Mouse (Mus musculus) natural killer cell, adult 2 months (primary cell): ENCODE data around the gene Cnppd1.

ENCODE experiments used
- DNase-seq, 2 experiments: peaks; one replicate each; pipeline ENCODE4 v3.0.0; 2022; ENCODE audit warnings: low spot score in 2 of 2

The Cnppd1 gene

DNA sequence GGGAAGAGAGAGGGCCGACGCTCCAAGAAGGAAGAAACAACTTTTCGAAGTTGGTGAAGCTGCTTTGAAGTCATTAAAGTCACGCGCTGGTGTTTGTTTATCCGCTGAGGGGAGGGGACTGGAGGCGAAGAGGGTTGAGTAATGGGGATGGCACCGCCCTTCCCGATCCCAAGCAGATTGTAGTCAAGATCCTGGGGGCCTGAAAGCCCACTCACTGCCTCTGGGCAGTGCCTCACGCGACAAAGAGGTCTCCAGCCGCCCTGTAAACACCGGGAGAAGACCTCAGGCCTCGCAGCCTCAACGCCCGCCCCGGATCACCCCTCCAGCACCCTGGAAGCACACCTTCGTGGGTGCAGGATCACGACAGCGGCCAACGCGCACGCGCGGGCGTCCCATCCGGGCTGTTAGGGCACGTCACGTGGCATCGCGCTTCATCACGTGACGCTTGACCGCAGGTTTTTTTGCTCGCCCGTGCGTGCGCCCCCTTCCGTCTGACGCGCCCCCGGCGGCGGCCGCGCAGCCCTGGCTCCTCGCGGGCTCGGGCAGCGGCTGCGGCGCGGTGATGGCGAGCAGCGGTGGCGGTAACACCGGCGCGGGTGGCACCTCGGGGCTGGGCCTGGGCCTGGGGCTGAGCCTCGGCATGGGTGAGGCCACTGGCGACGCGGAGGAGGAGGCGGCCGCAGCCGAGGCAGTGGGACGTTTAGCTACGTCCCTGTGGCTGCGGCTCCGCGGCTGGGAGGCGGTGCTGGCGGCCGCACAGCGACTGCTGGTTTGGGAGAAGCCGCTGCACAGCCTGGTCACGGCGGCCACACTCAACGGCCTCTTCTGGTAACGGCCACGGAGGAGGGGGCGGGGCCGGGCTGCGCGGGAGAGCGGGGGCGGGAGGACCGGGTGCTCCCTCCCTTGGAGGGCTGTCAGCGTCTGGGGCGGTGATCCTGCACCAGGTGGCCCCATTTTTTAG, at the start of gene Cnppd1, which contains the start of gene Retreg2:
Gene Cnppd1 (minus strand): TSS at position 411 of the 961 bp plus-strand sequence.
Gene Retreg2 (plus strand): TSS at position 478 of the 961 bp plus-strand sequence.
- peak; percentile 93 to 96 for DNase-seq

DNA sequence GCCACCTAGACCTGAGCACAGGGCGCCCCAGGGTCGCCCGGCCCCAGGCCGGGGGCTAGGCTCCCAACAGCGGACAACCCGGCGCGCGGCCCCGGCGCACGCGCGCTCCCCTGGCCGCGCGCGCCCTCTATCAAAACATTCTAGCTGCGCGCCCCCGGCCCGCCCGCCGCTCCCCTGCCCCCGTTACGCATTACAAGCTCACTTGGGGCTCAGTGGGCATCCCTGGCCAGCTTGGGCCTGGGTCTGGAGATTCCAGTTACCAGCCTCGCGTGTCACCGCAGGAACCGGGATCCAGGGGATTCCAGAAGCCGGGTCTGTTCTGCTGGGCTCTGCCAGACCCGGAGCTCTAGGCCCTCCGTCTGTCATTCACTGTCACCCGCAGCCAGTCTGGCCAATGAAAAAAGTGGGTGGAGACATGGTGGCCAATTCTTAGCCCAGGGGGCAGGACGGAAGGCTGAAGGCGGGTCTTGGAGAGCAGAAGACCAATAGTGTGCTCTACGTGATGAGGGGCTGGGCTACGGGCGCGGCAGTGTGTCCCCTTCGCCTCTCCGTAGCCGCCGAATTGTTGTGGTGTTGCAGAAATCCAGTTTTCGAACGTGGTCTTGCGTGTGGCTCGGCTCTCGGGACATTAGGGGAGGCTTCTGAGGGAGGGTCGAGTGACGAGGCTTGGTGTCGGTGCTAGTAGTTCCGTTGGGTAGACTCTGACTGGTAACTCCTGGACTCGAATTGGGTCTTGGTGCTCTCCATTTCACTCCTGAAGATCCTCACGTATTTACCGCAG, 49.3 kb upstream of the Cnppd1 start, which contains the start of the genes Ankzf1 and Atg9a:
Gene Ankzf1 (plus strand): TSS at position 530 of the 781 bp plus-strand sequence.
Gene Atg9a (minus strand): TSS at position 575 of the 781 bp plus-strand sequence.
- peak; percentile 93 to 95 for DNase-seq

GRCm38 (mm10) chr1:75191258-75191621, 48.7 kb upstream of the Cnppd1 start:
- DNase-seq, result no peak

DNA sequence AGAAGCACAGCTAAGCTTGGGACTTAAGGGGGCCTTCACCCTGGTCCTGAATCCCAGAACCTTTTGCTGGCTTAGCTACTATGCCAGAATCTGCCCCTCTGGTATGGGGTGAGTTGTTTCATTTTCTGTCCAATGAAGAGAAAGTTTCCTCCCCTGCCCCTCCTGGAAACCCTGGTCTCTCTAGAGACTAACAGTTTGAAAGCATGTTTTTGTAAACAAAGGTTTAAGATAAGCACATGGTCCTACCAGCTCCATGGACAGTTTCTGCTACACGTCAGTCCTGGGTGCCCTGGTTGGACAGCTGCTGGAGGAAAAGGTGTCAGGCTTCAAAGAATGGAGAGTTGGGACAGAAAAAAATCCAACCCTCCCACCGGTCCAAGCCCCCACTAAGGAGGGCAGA, 48.1 kb upstream of the Cnppd1 start:
- no peak for DNase-seq

DNA sequence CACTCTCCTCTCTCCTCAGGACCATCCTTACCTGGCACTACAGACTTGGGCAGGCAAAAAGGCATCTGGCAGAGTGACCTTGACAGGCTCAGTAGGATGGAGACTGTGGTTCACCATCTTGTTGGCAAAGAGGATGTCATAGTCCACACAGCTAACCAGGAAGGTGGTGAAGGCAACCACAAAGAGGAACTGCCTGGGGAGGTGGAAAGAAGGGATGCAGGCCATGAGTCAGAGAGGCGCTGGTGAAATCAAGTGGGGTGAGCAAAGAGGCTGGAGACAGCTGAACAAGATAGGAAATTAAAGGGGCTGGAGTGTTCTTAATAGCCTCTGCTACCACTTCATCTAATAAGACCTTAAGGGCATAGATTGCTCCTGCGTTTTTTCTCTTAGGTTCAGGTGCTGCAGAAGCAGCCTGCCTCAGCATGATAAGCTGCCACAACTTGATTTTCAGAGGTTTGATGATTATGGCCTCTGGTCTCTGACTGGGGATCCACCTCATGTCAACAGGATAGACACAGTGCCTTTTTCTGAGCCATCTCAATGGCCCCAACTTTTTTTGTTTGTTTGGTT, 45.5 kb upstream of the Cnppd1 start:
- DNase-seq, result no peak

DNA sequence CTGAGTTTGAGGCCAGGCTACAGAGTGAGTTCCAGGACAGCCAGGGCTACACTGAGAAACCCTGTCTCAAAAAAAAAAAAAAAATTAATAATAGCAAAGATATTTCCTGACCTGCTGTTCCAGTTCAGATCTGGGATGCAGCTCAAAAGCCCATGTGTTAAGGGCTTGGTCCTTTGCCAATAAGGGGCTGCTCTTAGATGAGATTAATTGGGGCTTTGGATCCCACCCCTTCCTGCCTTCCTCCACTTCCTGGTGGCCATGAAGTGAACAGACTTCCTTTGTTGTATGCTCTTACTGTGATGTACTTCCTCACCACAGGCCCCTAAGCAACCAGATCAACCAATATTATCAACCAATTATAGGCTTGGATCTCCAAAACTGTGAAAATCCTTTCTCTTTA, 44.6 kb upstream of the Cnppd1 start:
- DNase-seq, result no peak

DNA sequence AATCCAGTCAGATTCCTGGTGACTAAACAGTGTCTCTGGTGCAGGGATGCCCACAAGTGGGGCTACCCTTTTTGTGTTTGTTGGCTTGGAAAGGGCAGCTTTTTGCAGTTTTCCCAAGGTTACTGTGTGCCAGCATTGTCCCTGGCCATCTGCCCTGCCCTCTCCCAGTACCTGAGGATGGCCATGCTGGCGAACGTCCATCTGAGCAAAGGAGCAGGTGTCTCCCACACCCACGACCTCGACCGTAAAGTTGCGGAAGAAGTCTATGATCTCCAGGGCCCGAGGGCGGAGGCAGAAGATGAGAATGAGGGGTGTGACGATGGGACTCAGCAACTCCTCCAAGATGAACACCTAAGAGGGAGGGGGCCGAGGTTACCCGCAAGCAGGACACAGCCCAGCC, 43.0 kb upstream of the Cnppd1 start:
- DNase-seq, result no peak

DNA sequence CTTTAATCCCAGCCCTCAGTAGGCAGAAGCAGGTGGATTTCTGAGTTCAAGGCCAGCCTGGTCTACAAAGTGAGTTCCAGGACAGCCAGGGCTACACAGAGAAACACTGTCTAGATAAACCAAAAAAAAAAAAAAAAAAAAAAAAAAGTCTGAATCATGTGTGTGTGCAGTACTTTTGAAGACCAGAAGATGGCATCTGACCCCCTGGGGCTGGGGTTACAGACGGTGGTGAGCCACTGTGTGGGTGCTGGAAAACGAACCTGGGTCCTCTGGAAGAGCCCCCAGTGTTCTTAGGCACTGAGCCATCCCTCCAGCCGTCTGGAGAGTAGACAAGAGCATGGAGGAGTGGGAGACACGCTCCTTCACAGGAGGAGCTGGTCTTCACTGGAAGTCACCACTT, 39.6 kb upstream of the Cnppd1 start:
- DNase-seq, result no peak

- no peak for DNase-seq
Observed at GRCm38 (mm10) chr1:75181377-75181870, 38.9 kb upstream of the Cnppd1 start.

- no peak for DNase-seq
Observed at GRCm38 (mm10) chr1:75180741-75181140, 38.2 kb upstream of the Cnppd1 start.

GRCm38 (mm10) chr1:75180105-75180590, 37.6 kb upstream of the Cnppd1 start, which contains the start of gene Abcb6:
Abcb6 (minus strand) TSS chr1:75180392.
- DNase-seq, result peak; percentile 72 to 79

- DNase-seq, result peak; percentile 3 to 7
Observed at GRCm38 (mm10) chr1:75179334-75180104, 37.0 kb upstream of the Cnppd1 start.

- peak; percentile 97 for DNase-seq
Observed at GRCm38 (mm10) chr1:75168472-75169464, 26.3 kb upstream of the Cnppd1 start, which contains the start of gene Zfand2b. Zfand2b (plus strand) TSS chr1:75168646.

GRCm38 (mm10) chr1:75168093-75168471, 25.6 kb upstream of the Cnppd1 start:
- no peak for DNase-seq

DNA sequence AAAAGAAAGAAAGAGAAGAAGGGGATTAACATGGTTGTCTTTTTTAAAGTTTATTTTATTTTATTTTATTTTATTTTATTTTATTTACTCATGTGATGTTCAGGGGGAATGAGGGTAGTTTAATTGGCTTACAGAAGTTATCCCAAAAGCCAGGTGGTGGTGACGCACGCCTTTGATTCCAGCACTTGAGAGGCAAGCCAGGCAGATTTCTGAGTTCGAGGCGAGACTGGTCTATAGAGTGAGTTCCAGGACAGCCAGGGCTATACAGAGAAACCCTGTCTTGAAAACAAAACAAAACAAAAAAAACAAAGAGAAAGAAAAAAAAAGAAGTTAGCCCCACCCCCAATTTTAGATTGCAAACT, 17.7 kb upstream of the Cnppd1 start:
- no peak for DNase-seq

DNA sequence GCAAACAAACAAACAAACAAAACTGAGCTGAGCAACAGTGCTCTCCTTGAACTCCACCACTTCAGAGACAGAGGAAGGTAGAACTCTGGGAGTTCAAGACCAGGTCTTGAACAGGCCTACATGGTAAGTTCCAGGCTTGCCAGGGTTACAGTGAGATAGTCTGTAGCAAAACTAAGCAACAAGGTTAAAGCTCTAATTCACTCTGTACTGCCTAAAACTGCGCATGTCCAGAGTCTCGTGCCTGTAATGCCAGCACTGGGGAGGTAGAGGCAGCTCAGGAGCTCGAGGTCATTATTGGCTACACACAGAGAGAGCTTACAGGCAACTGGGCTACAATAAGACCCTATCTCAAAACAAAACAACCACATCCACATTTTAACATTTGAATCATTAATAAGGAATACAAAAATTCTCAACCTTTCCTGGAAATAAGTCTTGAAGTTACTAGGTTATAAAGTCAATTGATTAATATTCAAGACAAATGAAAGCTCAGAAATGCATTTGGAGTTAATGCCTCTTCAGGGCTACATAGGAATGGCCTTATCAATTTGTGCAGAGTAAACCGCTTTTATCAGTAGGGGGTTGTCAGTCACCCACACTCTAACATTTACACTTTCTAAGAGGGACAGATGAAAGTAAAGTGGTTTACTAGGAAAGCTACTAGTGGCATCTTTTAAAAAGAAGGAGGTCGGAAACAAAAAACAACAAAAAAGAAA, 17.2 kb upstream of the Cnppd1 start:
- no peak for DNase-seq

DNA sequence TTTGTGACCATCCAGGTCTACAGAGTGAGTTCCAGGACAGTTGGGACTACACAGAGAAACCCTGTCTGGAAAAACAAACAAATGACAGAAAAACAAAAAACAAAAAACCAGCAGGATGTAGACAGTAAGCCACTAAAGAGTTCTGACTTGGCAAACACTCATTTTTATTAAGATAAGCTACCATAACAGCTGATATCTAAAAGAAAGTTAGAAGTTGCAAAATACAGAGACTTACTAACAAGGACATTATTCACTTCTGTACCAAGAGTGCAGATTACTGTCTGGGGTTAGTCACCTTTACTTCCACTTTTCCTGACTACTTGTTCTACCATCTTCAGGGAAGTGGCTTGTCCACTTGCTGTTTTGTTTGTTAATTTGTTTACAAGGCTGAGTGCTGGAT, 16.5 kb upstream of the Cnppd1 start:
- DNase-seq, result no peak

DNA sequence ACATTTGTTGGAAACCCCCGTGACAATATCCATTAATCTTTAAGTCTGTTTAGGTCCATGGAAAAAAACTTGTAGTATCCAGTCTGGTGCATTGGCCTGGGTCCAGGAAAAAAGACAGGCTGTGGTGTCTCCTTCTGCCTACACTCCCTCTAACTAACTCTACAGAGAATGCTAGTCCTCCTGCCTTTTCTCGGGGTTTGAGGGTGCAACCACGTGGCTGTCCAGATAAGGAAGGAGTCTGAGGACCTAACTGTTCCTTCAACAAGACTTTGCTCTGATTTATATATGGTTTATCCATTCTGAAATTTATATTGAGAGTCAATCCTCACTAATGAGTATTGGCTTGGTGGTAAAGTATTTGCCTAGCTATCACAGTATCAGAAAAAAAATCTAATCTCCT, 13.3 kb upstream of the Cnppd1 start:
- no peak for DNase-seq

- no peak for DNase-seq
Observed at GRCm38 (mm10) chr1:75148727-75149126, 6.2 kb upstream of the Cnppd1 start.
